Mouse (Mus musculus): Measurements from ENCODE around the gene Lamb1.

Lamb1 gene

DNA sequence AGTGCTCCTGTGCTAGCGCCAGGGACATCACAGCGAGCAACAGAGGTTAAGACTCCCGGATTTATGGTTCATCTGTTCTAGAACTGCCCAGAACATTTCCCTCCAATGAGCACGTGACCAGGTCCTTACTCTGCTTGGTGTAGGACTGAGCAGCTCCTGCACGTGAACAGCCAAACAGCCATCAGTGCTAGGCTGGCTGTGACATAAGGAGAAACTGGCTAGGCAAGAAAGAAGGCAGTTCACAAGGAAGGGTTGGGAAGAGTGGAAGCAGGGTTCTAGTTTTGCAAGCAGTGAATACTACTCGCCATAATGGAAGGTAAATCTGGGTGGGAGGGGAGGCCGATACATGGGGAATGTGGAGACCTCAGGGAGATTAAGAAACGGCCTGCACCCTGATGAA lies 10.1 kb upstream of the Lamb1 start:
- DNase-seq (ENCODE audit: low read depth): no peak

- DNase-seq (ENCODE audit: low read depth): no peak
Observed at GRCm38 (mm10) chr12:31256121-31256903, 8.7 kb upstream of the Lamb1 start.

DNA sequence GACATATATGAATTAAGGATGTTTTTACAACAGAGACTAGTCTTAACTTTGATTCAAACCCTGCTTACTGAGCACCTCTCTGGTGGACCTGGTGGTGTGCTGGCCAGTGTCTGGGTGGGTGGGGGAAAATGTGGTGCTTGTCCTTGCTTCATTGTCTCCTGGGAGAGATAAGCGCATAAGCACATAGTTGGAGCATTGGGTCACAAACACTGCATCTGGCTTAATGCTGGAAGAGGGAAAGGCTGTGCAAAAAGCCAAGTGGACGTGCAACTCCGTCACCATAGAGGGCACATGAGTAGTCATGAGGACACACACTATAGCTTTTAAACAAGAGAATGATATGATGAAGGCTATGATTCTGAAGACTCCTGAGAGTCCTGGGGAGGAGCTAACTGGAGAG lies 3.2 kb upstream of the Lamb1 start:
- no peak for DNase-seq (ENCODE audit: low read depth)

DNA sequence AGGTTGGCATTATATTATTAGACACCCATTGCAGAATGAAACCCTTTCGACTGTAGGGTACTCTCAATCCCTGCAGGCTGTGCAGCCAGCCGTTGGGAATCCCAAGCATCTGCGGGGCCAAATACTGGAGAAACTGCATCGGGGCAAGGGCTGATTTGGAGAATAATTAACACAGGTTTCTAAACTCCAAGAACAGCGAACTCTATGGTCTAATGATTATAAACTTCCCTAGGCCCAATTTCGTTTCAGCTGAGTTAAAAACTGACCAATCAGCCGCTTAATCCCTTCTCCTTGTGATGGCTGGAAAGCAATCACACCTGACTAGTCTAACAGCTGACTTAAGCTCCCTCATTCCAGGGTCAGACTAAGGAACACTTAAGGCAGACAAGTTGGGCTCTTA lies 1.1 kb upstream of the Lamb1 start:
- no peak for DNase-seq (ENCODE audit: low read depth)

GRCm38 (mm10) chr12:31265722-31266431 lies 843 bp downstream of the Lamb1 start:
- no peak for DNase-seq (ENCODE audit: low read depth)

DNA sequence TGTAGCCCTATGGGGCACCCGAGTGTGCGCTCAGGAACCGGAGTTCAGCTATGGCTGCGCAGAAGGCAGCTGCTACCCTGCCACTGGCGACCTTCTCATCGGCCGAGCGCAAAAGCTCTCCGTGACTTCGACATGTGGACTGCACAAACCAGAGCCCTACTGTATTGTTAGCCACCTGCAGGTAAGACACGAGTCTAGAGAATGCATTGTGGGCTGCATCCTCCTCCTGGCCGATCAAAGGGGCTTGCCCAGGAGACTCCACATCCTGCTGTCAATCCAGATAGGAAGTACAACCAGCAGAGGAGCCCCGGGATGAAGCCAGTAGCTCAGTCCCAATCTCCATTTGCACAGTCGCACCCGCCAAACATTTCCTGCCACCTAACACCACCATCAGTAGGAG lies 1.7 kb downstream of the Lamb1 start:
- DNase-seq (ENCODE audit: low read depth): no peak

GRCm38 (mm10) chr12:31267363-31267762 lies 2.3 kb downstream of the Lamb1 start:
- no peak for DNase-seq (ENCODE audit: low read depth)

GRCm38 (mm10) chr12:31268315-31268714 lies 3.3 kb downstream of the Lamb1 start:
- no peak for DNase-seq (ENCODE audit: low read depth)

- no peak for DNase-seq (ENCODE audit: low read depth)
Observed at GRCm38 (mm10) chr12:31269020-31269597, 4.1 kb downstream of the Lamb1 start.

DNA sequence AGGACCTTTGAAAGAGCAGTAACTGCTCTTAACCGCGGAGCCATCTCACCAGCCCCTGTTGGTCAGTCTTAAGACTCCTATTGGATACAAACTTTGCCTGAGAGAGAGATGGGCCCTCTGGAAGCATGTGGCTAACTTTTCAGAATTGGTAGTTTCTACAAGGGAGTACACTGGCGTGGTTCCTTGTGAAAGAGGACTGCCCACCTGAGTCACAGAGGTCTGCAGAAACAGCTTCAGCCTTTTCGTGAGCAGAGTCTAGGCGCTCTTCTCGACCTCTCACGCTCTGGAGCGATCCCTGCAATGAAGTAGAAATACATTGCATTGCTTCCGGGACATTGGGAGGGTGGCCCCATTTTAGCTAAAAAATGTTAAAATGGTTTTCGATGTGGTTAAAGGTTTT lies 5.3 kb downstream of the Lamb1 start:
- no peak for DNase-seq (ENCODE audit: low read depth)

DNA sequence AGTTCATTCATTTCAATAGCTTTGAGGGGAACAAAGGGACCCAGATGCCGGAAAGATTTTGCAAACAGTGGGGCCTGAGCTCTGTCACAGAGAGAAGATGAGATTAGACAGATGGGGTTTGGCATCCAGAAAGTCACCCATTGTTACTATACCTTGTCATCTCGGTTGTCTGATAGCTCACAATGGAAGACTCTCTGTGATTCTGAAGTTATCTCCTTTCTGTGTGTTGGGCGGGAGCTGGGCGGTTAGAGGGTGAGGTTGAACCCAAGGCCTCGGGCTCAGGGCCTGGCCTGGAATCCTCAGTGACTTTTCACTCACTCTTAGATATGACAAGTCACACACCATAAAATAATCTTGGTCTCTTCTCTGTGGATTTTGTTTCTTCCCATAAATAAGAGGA lies 5.7 kb downstream of the Lamb1 start:
- no peak for DNase-seq (ENCODE audit: low read depth)

DNA sequence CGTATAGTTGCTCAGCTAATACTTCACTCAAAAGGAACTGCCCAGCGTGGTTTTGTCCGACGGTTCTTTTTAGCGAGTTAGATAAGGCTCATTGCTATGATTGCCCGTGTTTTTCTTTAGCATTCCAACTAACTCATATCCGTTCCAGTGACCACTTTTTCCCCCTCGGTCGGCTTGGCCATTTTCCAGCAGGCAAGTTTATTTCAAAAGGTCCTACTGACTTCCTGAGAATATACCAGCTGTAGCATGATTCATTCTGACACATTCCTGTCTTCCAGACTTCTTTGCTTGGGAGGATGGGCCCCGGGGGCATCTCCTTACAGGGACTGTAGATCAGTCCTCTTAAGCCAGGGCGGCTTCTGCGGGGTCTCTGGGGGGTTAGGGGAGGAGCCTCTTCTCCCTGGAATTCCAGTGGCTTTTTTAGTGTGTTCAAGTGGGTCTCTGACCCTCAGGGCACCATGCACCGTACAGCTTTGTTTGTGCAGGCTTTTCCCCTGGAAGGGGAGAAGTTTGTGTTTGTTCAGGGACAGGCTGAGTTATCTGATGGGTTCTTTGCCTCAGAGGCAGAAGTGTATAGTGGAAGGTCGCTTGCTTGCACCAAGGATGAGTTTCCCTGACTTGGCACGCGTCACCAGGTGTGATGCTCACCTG lies 6.5 kb downstream of the Lamb1 start:
- no peak for DNase-seq (ENCODE audit: low read depth)

DNA sequence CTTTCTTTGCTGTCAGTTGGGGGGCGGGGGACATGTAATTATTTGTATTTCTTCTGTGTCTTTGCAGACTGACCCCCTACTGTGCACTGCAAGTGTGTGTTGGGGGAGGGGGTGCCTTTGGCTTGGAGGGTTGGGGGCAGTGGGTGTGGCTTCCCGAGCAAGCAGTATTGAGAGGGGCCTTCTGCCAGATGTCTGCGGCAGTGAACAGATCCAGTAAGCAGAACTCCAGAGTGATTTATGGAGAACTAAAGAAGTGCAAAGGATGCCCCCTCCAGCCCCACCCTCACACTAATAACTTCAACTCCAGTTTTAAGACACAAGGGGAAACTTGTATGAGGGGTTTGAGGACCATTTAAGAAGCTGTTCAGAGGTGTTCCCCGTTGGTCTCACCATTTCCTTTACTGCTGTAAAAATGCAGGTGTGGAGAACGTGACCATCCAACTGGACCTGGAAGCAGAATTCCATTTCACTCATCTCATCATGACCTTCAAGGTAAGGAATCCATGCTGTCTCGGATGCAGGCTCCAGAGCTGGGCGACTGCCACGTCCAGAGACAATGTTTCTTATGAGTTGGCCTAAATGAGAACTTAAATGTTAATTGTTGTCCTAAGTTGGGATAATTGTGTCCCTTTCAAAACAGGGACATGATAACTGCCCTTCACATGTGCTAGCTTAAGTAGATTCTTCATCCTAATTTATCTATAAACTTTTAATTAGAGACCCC lies 7.1 kb downstream of the Lamb1 start:
- DNase-seq (ENCODE audit: low read depth): no peak

- no peak for DNase-seq (ENCODE audit: low read depth)
Observed at GRCm38 (mm10) chr12:31272846-31273245, 7.8 kb downstream of the Lamb1 start.

DNA sequence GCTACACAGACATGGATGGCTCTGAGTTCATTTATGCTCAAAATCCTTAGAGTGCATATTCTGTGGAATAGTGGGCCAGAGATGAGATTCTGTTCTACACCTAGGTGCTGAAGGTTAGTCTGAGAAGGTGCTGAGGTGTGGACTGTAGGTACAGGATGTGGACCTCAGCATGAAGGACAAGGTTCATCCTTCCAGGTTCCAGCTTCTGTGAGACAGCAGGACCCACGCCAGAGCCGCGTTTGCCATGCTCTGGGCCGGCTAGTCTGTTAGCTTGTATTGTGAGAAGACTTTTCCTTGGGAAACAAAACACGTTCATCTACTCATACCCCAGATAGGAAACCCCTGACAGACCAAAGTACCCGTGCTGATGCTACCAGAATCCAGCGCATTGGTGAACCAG lies 8.6 kb downstream of the Lamb1 start:
- DNase-seq (ENCODE audit: low read depth): no peak

GRCm38 (mm10) chr12:31275411-31275810 lies 10.4 kb downstream of the Lamb1 start:
- DNase-seq (ENCODE audit: low read depth): no peak

GRCm38 (mm10) chr12:31278270-31278669 lies 13.2 kb downstream of the Lamb1 start:
- DNase-seq (ENCODE audit: low read depth): no peak

GRCm38 (mm10) chr12:31280318-31280717 lies 15.3 kb downstream of the Lamb1 start:
- DNase-seq (ENCODE audit: low read depth): no peak

DNA sequence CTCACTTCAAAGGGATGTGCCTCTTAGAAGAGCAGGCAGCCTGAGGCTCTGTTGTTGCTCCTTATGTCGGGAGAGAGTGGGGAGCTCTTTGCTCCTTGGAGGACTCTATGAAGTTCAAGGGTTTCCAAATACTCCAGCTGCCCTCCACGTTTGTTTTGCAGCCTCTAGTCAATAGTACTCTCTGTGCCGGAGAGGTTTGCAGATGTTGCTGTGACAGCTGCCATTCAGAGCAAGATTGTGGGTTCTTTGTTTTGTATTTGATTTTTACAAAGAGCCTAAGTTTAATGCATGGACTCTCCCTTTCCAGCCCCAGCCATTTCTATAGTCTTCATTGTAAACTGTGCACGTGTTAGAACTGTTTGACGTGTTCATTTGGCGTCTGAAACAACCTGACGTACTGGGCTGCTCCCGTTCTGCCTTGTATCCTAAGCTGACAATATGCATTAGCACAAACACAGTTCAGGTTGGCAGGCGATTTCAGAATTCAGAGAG lies 16.1 kb downstream of the Lamb1 start:
- no peak for DNase-seq (ENCODE audit: low read depth)

- DNase-seq (ENCODE audit: low read depth): no peak
Observed at GRCm38 (mm10) chr12:31282241-31282640, 17.2 kb downstream of the Lamb1 start.

DNA sequence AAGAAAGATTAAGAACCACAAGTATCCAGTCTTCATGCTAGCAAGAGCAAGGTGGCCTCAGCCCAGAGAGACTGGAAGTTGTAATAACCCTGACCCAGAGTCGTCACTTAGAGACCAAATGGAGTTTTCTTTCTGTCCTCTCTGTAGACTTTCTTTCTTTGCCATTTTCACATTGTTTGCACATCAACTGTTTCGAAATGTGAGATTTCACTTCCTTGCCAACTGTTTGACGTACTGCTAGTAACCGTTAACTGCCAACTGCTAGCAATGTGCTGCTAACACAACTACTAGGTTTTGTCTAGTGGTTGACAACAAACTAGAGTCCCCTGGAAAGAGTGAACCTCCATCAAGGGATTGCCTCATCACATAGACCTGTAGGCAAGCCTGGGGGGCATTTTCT lies 18.1 kb downstream of the Lamb1 start:
- DNase-seq (ENCODE audit: low read depth): no peak

GRCm38 (mm10) chr12:31283617-31284136 lies 18.6 kb downstream of the Lamb1 start:
- no peak for DNase-seq (ENCODE audit: low read depth)
